Mouse (Mus musculus) lung, postnatal 25 days (tissue): ENCODE measurements at regions not wholly inside any gene's neighbourhood (a gene's known extent, or its start where the extent isn't known, plus 50 kb on each side); places are given as distances from the start of the nearest gene placed in this dataset.

ENCODE experiments used
- DNase-seq: peaks from one replicate; pipeline ENCODE4 v3.0.0; 2022; ENCODE audit warnings: low spot score

DNA sequence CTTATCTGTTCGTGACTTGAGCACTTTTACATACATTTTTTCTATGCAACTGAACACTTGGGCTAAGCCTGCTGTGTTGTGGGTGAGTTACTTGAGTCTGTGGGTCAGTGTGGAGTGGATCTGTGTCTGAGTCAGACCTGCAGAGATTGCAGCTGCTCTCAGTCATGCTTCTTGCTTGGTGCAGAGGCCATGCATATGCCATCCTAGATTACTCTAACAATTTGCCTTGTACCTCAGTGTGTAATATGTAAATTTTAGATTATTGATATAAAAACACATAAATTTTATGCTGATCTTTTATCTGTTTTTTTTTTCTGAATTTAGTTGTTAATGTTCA lies 326.2 kb downstream of the 1700129C05Rik start:
- no peak for DNase-seq

DNA sequence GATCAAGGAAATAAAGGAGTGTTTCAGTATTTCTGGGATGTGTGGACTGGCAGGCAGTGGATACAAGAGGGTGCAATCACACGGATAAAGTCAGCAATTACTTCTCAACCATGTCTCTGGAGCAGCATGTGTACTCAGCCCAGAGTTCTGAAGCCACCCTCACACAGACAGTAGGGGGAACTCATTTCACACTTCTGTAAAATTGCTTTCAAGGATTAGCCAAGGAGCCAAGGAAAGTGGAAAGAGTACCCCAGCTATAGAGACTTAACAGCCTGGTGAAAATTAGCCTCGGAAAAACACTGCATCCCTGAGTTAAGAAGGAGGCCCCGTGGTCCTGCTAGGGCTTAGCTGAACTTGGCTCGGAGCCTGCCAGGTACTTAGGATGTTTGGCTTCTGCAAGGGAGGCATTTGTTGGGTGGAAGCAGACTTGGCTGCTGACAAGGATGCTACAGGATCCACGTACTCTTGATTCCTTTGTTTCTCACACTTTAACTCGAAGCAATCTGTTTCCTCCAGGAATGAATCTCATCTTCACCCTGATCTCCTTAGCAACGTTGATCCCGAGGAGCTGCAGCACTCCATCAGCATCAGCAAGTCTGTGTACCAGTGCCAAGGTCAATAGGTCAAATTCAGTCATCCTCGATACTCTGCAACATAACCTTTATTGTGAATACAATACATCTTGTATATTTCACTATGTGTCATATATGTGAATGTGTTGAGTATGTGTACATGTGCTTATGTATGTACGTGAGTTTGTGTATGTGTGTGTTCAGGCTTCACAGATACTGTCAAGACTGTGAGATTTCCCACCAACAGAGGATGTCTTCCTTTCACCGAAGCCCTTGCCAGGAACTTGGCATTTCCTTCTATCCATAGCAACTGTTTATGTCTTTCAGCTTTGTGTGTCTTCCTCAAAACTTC lies 326.8 kb downstream of the 1700129C05Rik start:
- no peak for DNase-seq

DNA sequence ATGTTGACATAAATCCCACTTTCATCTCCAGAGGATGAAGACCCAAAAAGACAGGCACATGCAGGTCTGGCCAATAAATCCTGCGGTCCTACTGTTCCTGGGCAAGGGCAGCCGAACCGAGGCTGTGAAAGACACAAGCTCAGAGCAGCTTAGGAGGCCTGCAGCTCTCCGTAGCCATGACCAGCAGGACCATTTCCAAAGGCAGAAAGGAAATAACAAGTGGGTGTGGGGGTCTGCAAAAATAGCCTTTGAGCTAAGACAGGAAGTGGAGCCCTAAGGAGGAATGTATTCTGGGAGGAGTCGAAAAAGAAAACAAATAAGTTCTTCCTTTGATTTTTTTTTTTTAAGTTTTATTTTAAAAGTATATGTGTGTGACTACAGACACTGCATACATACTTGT lies 330.1 kb downstream of the 1700129C05Rik start:
- DNase-seq, result peak; percentile 75

DNA sequence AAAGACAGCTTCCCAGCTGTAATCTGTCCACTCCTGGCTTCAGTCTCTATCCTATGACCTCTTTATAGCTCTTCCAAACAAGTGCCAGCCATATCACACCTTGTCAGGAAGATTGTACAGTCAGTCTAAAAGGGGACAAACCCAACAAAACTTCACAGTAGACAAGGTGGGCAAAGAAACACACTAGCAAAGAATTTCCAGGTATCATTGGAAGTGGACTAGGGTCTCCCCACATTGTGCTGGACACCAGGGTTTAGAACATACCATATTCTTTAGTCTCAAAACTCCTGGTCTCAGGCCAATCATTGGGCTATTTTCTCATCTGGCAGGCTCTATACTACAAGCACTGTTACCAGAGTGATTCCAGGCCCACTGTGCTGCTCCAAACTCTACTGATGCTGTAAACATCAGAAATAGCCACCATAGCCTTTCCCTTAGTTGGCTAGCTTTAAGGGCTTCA lies 341.3 kb downstream of the 1700129C05Rik start:
- no peak for DNase-seq

DNA sequence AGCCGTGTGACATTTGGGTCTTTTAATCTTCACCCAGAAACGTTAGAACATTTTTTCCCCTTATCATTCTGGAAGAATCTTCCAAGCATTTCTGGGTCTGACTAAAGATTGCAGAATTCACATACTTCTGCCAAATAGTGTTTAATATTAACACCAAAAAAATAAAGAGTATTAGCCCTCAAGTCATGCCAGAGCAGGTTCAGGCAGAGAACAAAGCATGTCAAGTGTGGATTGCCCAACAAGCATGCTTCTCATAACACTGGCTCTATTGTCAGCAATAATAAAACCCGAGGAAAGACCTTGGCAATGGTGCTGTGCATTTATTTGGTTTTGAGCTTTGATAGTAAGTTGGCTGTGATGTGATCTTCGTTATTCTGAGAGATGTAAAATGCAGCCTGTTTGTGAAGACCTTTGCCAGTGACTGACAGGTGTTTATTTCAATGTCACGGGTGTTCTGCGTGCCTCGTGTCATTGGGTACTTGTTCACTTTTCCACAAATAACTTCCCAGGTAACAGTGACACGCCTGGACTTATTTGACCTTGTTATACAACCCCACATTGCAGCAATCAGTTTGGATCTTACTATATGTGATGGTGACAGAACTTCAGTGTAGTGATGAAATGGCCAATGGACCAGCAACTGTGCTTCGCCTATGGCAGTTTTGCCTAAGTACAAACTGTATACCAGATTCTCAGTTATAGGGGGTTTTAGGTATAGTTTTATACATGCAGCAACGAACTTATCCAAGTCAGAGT lies 354.3 kb downstream of the 1700129C05Rik start:
- no peak for DNase-seq

DNA sequence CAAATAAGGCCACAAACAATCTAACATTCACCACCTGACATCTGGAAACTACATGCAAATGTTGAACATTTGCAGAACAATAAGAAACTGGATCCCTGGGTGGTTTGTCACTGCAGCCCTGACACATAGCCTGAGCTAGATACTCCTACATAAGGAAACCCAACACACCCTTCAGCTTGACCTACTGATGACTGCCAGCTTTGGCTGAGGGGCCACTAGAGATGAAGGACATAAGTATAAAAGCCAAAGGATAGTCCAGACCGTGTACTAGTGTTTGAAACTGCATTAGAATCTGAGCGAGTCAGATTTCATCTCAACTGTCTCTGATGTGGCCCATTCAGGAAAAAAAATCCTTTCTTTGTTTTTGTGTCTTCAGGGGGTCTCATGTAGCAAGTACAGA lies 355.1 kb downstream of the 1700129C05Rik start:
- DNase-seq, result no peak

DNA sequence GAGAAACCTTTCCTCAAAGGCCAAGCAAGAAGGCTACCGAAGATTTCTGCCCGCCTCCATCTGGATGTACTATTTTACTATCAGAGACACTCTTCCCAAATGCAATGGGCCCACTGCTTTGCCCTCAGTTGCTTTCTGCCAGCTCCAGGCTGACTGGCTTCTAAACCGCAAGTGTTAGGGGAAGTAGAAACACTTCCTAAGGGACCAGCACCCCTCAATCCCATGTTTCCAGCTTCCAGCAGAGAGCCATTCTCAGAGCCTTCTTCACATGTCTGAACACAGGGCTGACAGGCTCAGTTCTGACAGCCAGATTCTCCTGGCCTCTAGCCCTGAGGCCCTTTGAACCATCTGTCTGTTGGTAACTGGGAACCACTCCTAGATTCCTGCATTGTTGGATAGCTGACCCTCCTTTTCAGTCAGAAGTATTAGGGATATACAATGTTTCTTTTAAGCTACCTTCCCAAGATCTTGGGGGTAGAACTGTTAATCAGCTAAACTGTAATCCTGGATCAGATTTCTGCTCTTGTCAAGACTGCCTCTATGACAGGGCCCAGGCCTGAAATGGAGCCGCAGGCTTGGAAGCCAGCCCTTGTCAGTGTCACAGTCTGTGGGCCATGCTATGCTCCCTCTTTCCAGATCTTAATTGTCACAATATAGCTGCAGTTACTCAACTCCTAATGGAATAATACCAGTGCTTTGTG lies 355.8 kb downstream of the 1700129C05Rik start:
- peak; percentile 2 for DNase-seq

DNA sequence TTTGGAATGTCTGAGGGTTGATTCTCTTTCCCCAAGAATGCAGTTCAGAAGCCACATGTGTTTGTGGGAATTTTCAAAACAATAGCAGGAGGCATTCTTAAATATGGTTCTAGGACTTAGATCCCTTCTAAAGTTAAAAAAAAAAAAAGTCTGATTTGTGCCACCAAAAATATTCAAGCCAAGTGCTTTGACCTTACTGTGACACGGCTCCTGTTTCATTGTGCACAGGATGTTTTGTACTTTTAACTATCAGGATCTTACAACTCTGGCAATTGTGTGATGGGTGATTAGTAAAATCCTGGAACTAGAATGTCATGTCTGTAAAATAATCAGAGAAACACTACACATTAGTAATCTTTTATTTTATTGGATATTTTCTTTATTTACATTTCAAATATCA lies 359.5 kb downstream of the 1700129C05Rik start:
- no peak for DNase-seq

DNA sequence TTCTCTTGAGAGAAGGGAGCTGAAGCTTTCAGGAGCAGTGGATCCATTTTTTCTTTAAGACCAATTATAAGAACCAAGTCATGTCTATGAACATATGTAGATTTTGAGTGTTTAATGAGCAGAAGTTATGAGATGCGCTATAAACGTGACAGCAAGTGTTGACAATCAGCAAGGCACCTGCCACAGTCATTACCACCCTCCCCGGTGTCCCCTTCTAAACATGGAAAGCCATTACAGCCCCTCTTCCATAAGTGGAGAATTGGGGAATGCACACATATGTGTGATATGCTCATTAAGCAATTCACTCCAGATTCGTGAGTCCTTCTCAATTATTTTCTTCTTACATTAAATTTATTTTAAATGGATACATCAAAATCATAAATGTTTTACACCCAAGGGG lies 362.4 kb downstream of the 1700129C05Rik start:
- no peak for DNase-seq

DNA sequence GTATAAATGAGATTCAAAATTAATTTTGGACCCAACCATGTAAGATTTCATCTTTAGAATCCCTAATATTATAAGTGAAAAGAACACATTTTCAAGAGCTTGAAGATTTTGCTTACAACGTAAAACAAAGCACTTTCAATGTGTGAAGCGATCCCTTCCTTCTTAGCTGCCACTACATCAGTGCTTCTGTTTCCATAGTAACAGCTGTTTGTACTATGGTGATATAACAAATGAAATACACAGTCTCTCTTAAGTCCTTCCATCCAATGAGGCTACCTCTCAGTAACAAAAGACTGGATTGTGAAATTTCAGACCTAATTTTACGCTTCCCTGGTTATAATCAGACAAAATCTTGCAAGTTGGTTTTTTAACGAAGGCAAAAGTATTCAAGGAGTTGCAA lies 364.0 kb downstream of the 1700129C05Rik start:
- no peak for DNase-seq

DNA sequence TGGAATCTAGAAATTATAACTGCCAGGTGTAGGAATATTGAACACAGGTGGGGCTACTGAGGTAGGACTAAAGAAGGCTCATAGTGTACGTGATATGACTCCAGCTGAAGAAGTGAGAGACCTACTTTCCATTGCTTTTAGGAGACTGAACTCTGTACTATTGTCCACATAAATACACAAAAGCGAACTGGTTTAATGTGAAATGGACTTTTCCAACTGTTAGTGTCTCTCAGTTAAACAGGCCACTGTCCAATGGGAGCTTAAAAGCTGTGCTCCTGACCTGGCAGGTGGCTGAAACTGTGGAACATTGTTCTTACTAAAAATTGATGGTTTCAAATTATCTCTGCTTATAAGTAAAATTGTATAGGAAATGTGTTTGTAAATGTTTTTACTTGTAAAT lies 381.4 kb downstream of the 1700129C05Rik start:
- DNase-seq, result no peak

DNA sequence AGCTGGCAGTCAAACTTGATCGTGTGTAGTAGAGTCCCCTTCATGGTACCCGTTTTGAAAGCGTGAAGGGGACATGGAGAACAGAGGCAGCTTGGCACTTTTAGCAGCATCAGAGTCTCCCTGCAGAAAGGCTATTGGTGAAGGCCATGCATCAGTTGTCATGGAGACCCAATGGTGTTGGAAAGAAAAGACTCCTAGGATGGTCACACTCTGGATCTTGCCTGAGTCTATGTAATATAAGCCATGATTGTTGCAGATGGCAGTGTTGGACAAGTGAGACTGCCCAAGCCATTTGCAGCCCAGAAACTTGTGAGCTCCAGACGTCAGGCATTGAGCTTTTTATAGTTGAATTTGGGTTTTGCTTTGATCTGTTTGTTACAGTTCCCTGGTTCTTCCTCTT lies 382.9 kb downstream of the 1700129C05Rik start:
- no peak for DNase-seq

DNA sequence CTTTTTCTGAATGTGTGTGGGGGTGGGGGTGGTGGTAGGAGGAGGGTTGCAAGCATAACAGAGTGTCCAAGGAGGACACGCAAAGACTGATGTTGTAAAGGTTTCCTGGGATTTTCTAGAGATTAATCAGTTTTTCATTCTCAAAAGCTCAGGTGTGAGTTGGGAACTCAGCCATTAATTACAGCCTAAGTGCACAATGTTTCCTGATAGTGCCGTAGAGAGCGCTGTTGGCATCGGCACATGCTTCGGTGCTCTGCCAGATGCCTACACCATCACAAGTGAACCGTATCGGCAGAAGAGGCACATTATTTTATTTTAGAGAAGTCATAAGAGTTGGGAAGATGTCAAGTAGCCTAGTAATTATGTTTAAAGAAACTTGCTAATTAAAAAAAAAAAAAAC lies 388.9 kb downstream of the 1700129C05Rik start:
- DNase-seq, result no peak

DNA sequence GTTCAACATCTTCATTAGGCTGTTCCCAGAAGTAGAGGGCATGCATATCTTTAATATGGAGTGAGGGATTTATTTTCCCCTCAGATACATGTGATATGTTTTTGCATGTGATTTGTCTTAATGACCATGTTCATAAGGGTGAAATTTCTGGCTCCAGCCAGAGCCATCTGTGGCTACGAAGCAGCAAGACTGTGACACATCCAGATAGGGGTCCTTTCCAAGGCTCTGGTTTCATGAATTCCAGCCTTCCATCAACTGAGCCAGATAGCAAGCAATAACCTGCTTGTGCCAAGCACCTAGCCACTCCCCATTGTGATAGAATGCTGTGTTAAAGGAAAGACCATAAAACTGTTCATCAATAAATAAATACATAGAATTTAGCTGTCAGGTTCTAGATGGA lies 389.6 kb downstream of the 1700129C05Rik start:
- DNase-seq, result no peak

DNA sequence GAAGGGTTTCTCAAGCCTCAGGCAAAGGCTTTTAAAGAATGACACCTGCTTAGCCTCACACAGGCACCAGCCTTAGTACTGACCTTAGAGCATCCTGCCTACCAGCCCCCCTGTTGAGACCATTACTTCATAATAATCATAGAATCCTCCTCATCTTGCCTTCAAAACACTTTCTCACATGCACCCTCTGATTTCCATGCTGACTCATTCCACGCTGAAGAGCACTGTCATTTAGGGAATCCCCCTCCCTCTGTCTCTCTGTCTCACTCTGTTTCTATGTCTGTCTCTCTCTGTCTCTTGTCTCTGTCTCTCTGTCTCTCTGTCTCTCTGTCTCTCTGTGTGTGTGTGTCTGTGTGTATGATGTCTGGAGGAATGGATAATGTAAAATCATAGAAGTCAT lies 416.3 kb downstream of the 1700129C05Rik start:
- DNase-seq, result no peak

DNA sequence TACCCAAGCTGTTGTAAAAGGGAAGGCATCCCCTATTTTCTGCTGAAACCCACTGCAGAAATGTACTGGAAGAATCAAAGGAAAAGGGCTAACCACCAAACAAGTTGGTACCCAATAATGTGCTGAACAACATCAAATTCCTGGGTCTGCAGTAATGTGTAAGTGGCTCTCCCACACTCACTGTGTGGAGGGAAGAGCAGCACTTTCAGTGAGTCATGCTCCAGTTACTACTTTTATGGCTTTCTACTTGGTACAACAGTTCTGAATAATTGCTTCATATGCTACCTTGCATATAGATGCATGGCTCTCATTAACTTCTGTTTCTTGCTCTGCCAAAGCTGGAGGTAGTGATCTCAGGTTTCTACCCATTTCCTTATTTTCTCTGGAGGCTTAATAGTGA lies 427.8 kb downstream of the 1700129C05Rik start:
- no peak for DNase-seq

DNA sequence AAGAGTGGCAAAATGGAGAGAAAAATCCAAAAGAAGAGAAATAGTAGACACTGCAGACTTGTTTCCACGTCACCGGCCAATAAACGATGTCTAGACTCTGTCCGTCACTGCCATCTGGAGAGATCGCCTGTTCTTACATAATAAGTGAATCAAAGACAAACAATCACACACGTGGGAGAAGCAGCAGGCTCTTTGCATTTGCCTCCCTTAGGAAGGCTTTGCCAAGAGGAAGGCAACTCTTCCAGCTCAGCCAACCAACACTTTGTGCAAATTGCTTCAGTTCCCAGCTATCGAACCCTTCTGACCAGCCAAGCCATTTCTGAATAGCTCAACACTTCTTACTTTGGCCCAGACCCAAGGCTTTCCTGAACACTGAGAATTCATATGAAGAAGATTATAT lies 432.8 kb downstream of the 1700129C05Rik start:
- DNase-seq, result peak; percentile 21

DNA sequence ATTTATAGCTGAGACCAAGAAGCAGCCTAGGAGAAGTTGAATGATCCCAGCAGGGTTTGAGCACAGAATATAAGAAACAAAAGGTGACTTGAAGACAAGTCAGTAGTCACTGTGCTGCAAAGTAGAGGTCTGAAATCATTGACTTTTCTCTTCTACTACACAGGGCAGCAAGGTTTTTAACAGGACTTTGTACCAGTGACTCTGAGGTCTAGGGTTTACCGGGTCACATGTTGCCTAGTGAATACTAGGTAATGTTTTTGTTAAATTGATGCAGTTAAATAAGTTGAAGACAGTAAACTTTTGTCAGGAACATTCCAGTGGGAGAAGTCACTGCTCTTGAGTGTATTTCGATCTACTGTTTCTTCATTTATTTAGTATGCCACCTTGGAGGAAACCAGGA lies 433.4 kb downstream of the 1700129C05Rik start:
- DNase-seq, result no peak

DNA sequence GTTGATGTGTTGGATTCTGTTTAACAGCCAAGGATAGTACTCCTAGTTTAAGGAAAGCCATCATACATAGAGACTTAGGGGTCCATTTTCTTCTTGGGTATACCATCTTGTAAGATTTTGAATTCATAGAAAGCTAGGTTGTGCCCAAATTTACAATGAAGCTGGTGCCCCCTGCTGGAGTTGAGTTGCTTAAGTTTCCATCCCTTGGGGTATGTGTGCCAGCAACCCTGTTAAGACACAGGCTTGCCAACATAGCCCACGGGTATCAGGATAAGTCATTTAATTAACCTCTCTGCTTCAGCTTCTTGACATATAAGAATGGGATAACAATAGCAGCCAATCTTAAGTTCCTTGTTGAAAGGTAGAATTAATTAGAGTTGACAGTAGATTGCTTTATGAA lies 440.9 kb downstream of the 1700129C05Rik start:
- peak; percentile 7 for DNase-seq

DNA sequence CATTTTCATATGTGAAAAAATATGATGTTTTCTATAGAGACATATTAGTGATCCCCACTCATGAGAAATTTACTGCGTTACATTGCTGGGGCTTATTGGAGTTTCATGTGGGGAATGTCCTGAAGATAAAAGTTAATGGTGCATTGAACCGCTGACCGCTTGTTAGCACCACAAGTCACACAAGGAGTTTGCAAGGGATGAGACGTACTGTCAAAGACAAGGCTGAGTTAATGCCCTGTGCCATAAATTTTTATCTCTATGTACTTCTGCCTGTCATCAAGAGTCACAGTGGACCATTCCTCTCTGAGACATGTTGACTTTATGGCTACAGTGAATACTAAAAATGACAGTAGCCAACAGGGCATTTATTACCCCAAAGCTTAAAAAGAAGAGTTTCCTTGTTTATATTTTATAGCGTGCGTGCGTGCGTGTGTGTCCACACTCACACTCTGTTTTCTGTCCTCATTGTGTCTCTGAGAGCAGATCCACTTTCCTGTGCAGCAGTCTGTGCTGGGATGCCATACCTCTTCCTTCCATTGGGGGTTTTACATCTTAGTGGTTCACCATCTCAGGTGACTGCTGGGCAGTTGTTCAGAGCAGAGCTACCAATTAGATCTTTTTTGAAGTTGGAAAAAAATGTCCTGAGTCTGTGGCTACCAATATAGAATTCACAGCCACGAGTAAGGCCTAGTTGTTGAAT lies 451.4 kb downstream of the 1700129C05Rik start:
- DNase-seq, result no peak

DNA sequence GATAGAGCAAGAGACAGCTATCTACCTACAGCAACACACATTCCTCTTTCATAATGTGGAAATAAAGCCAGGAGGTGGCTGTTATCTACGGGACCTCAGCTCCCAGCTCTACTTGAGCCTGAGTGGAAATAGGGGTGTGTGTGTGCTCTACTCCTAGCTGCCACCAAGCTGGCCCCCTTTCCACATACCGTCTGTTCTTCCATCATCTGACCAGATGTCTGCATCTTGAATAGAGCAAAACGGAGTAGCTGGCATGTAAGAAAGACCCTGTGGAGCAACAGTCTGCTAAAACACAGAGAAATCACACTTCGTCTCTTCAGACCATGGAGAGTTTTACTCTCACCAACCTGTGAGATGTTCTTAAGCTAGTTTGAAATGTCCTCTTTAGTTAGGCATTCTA lies 454.9 kb downstream of the 1700129C05Rik start:
- no peak for DNase-seq

DNA sequence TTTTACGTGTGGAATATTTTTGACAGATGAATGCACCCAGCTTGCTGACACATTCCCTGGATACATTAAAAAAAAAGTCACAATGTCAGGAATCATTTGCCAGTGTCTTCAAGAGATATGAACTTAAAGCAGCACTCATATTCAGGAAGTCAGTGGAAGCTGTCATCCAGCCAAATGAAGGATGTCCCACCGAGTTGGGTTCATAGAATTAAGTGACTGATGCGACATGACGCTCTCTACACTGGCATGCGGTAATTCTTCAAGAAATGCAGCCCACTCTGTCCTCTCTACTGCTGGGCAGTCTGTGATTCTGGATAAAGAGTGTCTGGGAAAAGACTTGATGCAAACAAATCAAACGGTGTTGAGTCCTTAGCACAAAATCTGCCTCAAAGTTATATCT lies 463.9 kb downstream of the 1700129C05Rik start:
- DNase-seq, result no peak
